Mouse (Mus musculus): ENCODE results near the gene Aff1. TPM values are rescaled to one million over a fixed set of nuclear protein-coding genes. Genes with fewer than 3 reads are reported as not detected.

Aff1 gene
- 179 TPM for polyA plus RNA-seq (2017; shearing (Covaris generic))

DNA sequence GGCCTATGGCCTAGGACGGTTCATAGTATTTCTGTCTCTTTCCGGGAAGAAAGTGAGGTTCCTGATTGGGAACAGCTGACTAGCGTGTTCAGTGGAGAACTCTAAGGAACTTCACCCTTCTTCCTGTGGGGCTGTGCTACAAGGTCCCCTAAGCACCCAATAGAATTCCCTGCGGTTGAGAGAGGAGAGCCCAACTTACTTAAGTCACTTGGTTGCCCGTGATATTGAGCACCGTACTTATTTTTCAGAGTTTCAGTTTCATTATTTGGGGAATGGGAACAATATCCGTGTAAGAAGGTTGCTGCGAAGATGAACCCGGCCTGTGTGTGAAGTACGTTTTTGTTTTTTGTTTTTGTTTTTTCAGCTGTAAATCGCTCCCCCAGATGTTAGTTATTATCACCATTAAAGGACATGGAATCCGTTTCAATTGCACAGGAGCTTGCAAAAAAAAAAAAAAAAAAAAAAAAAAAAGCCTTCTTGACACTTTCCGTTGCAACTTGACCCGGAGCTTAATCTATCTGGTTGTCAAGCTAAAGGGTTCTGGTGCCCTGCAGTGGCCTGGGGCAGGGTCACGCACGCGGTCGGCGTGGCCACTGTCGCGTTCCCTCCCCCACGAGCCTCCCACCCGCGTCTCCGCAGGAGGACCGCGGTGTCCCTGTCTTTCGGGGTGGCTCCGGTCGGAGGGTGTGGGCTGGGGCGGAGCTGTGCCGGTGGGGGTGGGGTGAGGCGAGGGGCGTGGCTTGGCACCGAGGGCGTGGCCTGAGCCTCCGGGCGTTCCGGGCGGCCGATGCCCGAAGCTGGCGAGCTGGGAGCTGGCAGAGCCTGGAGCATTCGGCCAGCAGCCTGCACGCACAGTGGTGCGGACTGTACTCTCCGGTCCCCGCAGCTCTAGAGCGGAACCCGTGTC, at the start of gene Aff1:
Gene Aff1 (plus strand): TSS at position 751 of the 907 bp plus-strand sequence.

GRCm38 (mm10) chr5:103655346-103656118, 36.6 kb upstream of the Aff1 start, which contains the start of gene 1700016H13Rik:
TSS of gene 1700016H13Rik (minus strand) at chr5:103656010.

Other genes starting within 250 kb of the Aff1 start
- not detected for gene Slc10a6, start 63.0 kb upstream of the Aff1 start, polyA plus RNA-seq (2017; shearing (Covaris generic))
- gene 1700016H13Rik, start 36.4 kb upstream of the Aff1 start, polyA plus RNA-seq (2017; shearing (Covaris generic)), result not detected
- 7.5 TPM for gene Klhl8, start 218.9 kb downstream of the Aff1 start, polyA plus RNA-seq (2017; shearing (Covaris generic))

Measured in naive thymus-derived CD4-positive, alpha-beta T cell, adult 5 months (primary cell).